Mouse (Mus musculus): ENCODE data around the gene Khsrp.

Khsrp gene

DNA sequence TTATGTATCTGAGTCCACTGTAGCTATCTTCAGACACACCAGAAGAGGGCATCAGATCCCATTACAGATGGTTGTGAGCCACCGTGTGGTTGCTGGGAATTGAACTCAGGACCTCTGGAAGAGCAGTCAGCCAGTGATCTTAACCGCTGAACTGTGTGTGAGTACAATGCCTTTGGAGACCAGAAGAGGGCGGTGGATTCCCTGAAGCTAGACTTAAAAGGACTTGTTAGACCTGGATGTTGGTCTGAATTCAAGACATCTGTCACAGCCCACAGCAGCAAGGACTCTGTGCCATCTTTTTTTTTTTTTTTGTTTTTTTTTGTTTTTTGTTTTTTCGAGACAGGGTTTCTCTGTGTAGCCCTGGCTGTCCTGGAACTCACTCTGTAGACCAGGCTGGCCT is 20.4 kb upstream of the Khsrp start:
- POLR2A ChIA-PET, result interaction anchor here in 3 of 4 experiments (0.6 to 6.9 kb wide), 17 partner anchors 8 to 353 kb away, joined by 3 to 42 read pairs (median 4); partner anchors contain the start of genes Khsrp (in 2 of the 3), Slc25a23 (in 2 of the 3) and Dus3l (in 1 of the 3)
- CTCF ChIA-PET, result interaction anchor here (0.5 to 3.6 kb wide), 28 partner anchors 9 to 1075 kb away, joined by 3 to 15 read pairs (median 3); partner anchors contain the start of genes Alkbh7 (in 3 of the 4), Khsrp (in 2 of the 4), Slc25a23 (in 1 of the 4) and Slc25a41 (in 1 of the 4)

DNA sequence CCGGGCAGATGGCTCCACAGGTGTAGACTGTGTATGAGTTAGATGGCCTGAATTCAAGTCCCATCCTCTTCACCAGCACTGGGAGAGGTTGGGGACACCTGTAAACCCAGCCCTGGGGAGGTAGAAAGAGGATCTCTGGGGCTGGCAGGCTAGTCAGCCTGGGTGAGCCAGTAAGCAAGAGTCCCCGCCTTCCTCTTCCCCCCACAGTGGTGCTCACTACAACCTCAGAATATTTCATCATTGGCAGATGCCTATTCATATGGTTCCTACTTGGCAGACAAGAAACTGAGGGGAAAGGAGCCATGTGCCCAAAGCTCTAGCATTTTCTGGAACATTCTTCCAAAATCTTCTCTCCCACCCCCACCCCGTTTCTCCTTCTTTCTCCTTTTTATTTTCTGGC is 17.5 kb upstream of the Khsrp start:
- ChIA-PET CTCF (interaction anchor here in 2 of 4 experiments (0.8 to 1.0 kb wide), 3 partner anchors 10 to 286 kb away, joined by 3 to 4 read pairs (median 3); no protein-coding TSS in a partner anchor), POLR2A (interaction anchor here in 3 of 4 experiments (0.7 to 6.9 kb wide), 7 partner anchors 11 to 985 kb away, joined by 3 to 42 read pairs (median 4); partner anchors contain the start of genes Khsrp (in 1 of the 3) and Slc25a23 (in 1 of the 3))

DNA sequence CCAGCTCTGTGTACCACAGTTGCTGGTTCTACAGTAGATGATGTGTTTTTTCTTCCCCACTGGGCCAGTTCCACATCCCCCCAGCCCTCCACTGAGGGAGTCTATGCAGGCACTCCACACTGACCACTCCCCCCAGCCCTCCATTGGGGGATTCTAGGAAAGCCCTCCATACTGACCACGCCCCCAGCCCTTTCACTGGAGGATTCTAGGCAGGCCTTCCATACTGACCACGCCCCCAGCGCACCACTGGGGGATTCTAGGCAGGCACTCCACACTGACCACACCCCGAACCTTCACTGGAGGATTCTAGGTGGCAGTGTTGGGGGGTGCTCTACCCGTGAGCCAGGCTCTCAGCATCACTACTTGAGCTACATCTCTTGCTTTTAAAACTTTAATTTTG is 16.1 kb upstream of the Khsrp start:
- CTCF ChIA-PET, result interaction anchor here in 1 of 4 experiments (1.0 kb wide), 1 partner anchor 9 kb away, joined by 3 read pairs; no protein-coding TSS in a partner anchor
- POLR2A ChIA-PET, result interaction anchor here in 3 of 4 experiments (0.8 to 6.9 kb wide), 5 partner anchors 9 to 50 kb away, joined by 3 to 42 read pairs (median 3); partner anchors contain the start of genes Alkbh7 (in 1 of the 3) and Khsrp (in 1 of the 3)

DNA sequence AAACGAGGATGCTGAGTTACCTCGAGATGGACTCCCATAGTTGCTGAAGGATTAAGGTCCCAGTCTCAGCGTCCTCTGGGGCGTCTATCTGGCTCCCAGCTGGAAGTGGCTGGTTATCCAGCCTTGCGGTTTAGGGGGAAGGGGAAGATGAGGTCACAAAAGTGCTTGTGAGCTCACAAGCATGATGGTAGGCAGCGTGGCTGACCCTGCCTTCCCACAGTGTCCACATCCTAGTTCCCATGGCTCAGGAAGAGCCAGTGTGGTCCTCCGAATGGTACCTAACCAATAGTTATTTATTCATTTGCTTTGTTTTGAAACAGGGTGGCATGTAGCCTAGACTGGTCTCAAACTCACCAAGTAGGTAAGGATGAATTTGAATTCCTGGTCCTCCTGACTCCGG is 10.2 kb upstream of the Khsrp start, which contains the start of gene Slc25a41:
Gene Slc25a41, minus strand, starts transcription at position 101 of the 400 bp plus-strand sequence.
- ChIA-PET CTCF (interaction anchor here in 2 of 4 experiments (0.6 to 1.2 kb wide), 4 partner anchors 10 to 90 kb away, joined by 3 to 6 read pairs (median 3); partner anchors contain the start of gene Khsrp (in 1 of the 2)), POLR2A (interaction anchor here in 3 of 4 experiments (1.0 to 3.7 kb wide), 6 partner anchors 9 to 31 kb away, joined by 3 to 28 read pairs (median 4); partner anchors contain the start of genes Gtf2f1 (in 2 of the 3), Khsrp (in 2 of the 3), Crb3 (in 1 of the 3) and Gm17949 (in 1 of the 3))

DNA sequence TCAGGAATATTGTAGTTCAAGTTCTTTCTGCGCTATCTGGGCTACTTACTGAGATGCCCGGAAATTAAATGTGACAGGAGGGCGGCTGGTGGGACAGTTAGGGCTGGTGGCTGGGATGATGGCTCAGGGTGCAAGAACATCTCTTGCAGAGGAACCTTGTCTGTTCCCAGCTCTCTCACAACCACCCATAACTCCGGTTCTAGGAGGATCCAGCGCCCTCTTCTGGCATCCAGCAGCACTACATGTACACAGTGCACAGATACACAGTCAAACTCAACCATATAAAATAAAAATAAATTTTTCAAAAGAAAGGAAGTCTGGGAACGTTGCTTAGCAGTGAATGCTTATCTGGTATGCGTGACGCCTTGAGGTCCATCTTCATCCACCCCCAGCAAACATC is 7.7 kb upstream of the Khsrp start:
- CTCF ChIA-PET, result interaction anchor here (0.6 to 2.5 kb wide), 33 partner anchors 9 to 751 kb away, joined by 3 to 15 read pairs (median 3); partner anchors contain the start of genes Alkbh7 (in 4 of the 4), Clpp (in 1 of the 4), Gm17949 (in 1 of the 4) and Gtf2f1 (in 1 of the 4)
- POLR2A ChIA-PET, result interaction anchor here in 3 of 4 experiments (0.6 to 3.7 kb wide), 22 partner anchors 7 to 221 kb away, joined by 3 to 28 read pairs (median 3); partner anchors contain the start of genes Alkbh7 (in 2 of the 3), Gm17949 (in 2 of the 3), Gtf2f1 (in 2 of the 3) and Khsrp (in 2 of the 3)

DNA sequence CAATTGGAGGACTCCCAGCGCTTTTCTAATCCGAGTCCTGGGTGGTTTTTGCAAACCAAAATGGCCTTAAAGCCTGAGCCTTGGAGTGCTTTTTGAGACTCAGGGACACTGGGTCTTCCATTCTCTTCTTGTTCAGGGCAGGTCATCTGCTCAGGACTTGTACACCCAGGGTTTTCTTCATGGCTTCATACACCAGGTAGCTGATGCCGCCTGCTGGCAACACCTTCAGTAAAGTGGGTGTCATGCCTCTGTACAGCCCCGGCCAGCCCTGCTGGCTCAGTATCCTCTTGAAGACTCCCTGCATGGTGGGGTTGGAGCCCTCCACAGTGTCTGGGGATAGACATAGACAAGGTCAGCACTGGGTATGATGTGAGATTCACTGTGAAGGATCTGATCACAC is 1.5 kb upstream of the Khsrp start:
- ChIA-PET POLR2A (interaction anchor here in 3 of 4 experiments (0.9 to 8.2 kb wide), 33 partner anchors 8 to 571 kb away, joined by 3 to 122 read pairs (median 14); partner anchors contain the start of genes Alkbh7 (in 2 of the 3), Crb3 (in 2 of the 3), Gm17949 (in 2 of the 3) and Gtf2f1 (in 2 of the 3)), CTCF (interaction anchor here in 1 of 4 experiments (0.6 to 2.3 kb wide), 7 partner anchors 10 to 296 kb away, joined by 3 to 25 read pairs (median 3); partner anchors contain the start of genes Alkbh7, Gm17949 and Gtf2f1)

DNA sequence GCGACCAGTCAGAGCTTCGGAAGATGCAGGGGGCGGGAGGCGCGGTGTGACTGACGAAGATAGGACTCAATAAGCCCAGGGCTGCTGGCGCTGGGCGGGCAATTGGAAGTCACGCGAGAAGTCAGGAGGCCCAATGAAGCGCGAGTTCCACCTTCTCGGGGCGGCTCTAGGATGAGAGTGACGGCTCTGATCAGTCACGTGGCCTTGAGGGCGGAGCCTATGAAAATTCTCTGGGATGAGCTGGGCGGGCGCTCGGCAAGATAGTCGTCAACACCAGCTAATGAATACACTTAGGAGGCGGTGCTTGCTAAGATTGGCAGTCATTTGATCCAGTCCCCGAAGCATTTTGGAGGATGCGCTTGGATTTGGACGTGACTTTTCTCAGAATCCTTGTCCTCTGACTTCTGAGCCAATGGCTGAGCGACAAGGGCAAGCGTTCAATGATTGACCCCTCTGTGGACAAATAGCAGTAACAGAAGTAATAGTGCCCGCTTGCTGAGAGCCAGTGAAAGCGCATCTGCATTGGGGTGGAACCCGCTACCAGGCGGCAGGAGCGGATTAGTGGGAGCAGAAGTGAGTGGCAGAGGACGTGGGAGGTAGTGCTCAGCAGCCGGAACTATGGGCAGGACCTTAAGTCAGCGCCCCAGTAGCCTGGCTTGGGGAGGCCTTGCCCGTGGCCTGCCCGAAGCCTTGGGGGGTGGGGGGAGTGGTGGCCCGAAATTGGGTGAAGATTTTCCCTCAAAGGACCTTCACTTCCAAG is 519 bp upstream of the Khsrp start:
- ChIA-PET CTCF (interaction anchor here in 3 of 4 experiments (0.5 to 2.3 kb wide), 22 partner anchors 9 to 303 kb away, joined by 3 to 25 read pairs (median 4); partner anchors contain the start of genes Alkbh7 (in 2 of the 3), Gpr108 (in 2 of the 3), Clpp (in 1 of the 3) and Gm17949 (in 1 of the 3)), POLR2A (interaction anchor here (0.6 to 8.2 kb wide), 161 partner anchors 9 to 995 kb away, joined by 3 to 122 read pairs (median 4); partner anchors contain the start of genes Alkbh7 (in 3 of the 4), Clpp (in 3 of the 4), Crb3 (in 3 of the 4) and Gm17949 (in 3 of the 4))

DNA sequence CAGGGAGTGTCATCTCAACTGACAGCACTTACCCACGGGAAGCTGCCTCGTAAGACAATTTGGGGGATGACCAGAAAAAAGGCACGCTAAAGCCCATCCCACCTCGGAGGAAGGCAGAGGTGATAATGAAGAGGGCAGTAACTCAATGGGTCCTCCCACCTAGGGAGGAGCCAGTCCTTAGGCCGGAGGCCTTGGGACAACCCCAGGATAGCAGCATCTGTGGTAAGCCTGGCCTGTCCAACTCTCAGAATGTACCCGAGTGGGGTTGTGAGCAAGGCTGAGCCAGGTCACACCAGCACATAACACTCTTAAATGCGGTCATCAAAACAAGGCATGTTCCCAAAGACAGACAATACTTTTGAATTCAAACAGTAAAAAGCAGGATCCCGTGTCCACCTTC is 1.6 kb downstream of the Khsrp start:
- ChIA-PET POLR2A (interaction anchor here in 2 of 4 experiments (0.6 to 8.2 kb wide), 16 partner anchors 10 to 237 kb away, joined by 3 to 122 read pairs (median 4); partner anchors contain the start of genes Alkbh7 (in 2 of the 2), Gm17949 (in 2 of the 2), Gtf2f1 (in 2 of the 2) and Clpp (in 1 of the 2)), CTCF (interaction anchor here in 1 of 4 experiments (2.0 kb wide), 1 partner anchor 13 kb away, joined by 5 read pairs; no protein-coding TSS in a partner anchor)

DNA sequence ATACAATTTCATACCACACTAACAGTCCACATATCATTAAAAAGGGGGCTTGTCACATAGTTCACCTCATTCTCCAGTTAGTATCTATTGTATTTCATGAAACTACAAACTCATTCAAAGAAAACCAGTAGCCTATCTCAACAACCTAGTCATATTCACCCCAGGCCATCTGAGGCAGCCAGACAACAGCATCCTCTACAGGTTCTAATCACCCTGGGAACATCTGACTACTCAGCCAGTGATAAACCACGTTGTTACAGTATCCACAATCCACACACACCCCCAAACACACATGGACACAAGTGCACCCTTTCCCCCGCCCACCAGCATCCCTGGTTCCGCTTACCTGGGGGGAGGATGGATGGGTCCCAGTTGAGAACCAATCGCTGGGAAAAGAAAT is 3.9 kb downstream of the Khsrp start:
- ChIA-PET CTCF (interaction anchor here in 1 of 4 experiments (1.1 kb wide), 1 partner anchor 11 kb away, joined by 3 read pairs; no protein-coding TSS in a partner anchor), POLR2A (interaction anchor here in 3 of 4 experiments (0.5 to 8.2 kb wide), 14 partner anchors 10 to 447 kb away, joined by 3 to 122 read pairs (median 8); partner anchors contain the start of genes Gm17949 (in 3 of the 3), Gtf2f1 (in 3 of the 3), Alkbh7 (in 1 of the 3) and Clpp (in 1 of the 3))

DNA sequence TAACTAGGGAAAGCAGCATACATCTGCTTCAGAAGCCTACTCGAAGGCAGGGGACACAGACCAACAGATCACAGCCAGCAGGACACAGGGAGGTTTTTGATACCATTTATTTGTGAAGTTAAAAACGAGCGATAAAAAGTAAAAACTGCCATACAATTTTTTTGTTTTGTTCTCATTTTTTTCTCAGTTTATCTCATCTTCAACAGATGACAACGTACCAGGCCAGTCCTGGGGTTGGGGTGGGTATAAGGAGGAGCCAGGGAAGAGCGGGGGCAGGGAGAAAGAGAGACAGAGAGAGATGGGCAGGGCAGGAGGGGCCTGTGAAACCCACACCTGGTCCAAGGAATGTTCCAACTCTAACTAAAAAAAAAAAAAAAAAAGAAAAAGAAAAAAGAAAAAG is 10.4 kb downstream of the Khsrp start:
- POLR2A ChIA-PET, result interaction anchor here in 2 of 4 experiments (1.3 to 7.8 kb wide), 5 partner anchors 9 to 41 kb away, joined by 3 to 100 read pairs (median 9); partner anchors contain the start of genes Khsrp (in 2 of the 2), Gm17949 (in 1 of the 2) and Gtf2f1 (in 1 of the 2)
- CTCF ChIA-PET, result no interaction called here

DNA sequence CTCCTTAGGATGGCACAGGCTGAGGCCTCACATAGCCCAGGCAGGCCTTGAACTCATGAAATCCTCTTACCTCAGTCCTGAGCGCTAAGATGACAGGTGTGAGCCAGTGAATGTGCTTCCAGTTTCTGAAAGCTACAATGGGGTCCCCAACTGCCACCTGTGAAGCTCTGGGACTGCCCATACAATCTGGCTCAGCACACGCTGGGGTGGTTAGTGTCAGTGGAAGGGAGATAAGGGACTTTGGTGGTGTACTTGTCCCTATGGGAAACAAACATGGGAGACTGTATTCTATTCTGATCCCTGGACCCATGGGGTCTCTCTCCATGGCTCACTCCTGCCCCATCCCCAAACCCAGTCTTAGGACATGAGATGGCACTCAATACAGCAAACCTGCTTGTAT is 11.6 kb downstream of the Khsrp start:
- ChIA-PET POLR2A (interaction anchor here in 3 of 4 experiments (0.6 to 7.8 kb wide), 13 partner anchors 8 to 40 kb away, joined by 3 to 100 read pairs (median 4); partner anchors contain the start of genes Gm17949 (in 3 of the 3), Gtf2f1 (in 3 of the 3), Khsrp (in 2 of the 3) and Alkbh7 (in 1 of the 3)), CTCF (no interaction called here)

DNA sequence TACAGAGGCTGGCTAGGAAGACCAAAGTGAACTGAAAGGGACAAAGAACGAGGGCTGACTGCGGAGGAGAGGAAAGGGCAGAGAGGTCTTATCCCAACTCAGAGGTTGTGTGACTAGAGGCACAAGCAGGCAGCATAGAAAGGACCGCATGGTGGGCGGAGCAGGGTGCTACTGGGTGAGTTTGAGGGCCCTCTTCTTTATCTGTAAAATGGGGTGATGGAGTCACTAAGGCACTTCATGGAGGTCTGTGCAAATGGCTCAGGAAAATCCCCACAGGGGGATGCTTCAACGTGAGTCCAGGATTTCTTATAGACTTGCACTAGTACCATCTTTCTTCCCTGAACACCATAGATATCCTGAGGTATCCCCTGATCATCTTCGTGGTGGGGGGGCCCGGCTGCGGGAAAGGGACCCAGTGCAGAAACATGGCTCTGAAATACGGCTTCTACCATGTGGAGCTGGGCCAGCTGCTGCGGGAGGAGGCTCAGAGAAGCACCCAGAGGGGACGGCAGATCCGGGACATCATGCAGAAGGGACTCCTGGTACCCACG is 19.0 kb downstream of the Khsrp start:
- ChIA-PET POLR2A (interaction anchor here in 3 of 4 experiments (0.6 to 2.9 kb wide), 15 partner anchors 10 to 543 kb away, joined by 3 to 122 read pairs (median 4); partner anchors contain the start of genes Khsrp (in 2 of the 3), Pspn (in 2 of the 3) and Alkbh7 (in 1 of the 3)), CTCF (interaction anchor here in 1 of 4 experiments (0.7 kb wide), 1 partner anchor 195 kb away, joined by 3 read pairs; no protein-coding TSS in a partner anchor)

DNA sequence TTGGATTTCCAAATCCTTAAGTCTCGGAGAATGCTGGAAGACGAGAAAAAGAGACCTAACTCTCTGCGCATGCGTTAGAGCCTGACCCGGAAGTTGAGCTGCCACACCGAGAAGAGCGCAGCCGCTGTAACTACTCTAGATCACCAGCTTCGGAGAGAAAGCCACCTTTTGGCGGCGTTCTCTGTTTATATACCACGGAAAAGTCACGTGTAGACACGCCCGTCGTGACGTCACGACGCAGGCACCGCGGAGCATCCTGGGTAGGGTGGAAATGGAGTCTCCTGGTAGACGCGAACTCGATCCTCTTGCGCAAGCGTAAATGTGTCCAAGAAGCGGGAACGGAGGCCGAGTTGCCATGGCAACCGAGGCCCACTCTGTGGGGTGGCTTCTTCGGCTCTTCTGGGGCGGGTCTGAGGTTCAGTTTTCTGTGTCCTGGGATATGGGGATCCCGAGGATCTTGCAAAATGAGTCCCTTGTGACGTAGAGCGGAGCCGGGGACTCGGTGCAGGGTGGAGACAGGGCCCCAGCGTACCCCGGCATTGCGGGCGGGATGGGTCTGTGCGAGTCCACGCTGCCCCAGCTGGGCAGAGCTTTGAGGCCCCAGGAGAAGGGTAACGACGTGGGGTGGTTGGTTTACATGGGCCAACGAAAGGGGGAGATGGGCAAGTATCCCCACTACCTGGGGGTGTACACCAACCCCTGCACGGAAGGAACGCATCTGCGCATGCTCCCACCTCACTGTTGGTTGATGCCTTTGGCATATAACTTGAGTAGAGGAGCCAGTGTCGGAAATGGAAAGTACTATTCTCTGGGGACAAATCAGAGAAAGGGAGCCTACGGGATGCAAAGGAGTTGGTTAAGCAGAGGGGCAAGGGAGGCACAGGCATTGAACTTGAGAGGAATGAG is 19.8 kb downstream of the Khsrp start, which contains the start of the genes Gtf2f1 and Gm17949:
Gene Gtf2f1, minus strand, starts transcription at position 53 of the 906 bp plus-strand sequence.
Gene Gm17949, plus strand, starts transcription at position 234 of the 906 bp plus-strand sequence.
- CTCF ChIA-PET, result interaction anchor here in 3 of 4 experiments (0.6 to 1.3 kb wide), 8 partner anchors 14 to 326 kb away, joined by 4 to 10 read pairs (median 5); partner anchors contain the start of genes Alkbh7 (in 2 of the 3) and Khsrp (in 1 of the 3)
- POLR2A ChIA-PET, result interaction anchor here (0.5 to 2.9 kb wide), 92 partner anchors 9 to 932 kb away, joined by 3 to 122 read pairs (median 4); partner anchors contain the start of genes Pspn (in 4 of the 4), Alkbh7 (in 3 of the 4), Clpp (in 3 of the 4) and Khsrp (in 3 of the 4)

DNA sequence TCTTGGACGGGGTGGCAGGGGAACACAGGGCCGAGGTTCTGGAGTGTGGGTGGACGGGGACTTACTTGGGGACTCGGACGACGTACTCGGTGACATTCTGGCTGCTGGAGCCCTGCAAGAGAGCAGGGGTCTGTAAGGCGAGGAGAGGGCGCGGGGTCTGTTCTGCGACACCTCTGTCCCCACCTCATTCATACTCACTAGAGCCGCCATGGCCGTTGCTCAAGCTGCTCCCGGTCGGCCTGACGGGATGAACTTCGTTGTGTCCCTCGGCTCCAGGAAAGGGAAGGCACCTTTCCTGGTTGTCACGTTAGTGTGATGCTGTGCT is 20.4 kb downstream of the Khsrp start:
- ChIA-PET POLR2A (interaction anchor here (0.5 to 2.9 kb wide), 91 partner anchors 8 to 932 kb away, joined by 3 to 122 read pairs (median 4); partner anchors contain the start of genes Pspn (in 4 of the 4), Alkbh7 (in 3 of the 4), Clpp (in 3 of the 4) and Khsrp (in 3 of the 4)), CTCF (interaction anchor here in 2 of 4 experiments (0.6 to 1.3 kb wide), 7 partner anchors 13 to 327 kb away, joined by 4 to 10 read pairs (median 5); partner anchors contain the start of genes Alkbh7 (in 2 of the 2) and Khsrp (in 1 of the 2))
